Mouse (Mus musculus) lung, postnatal 0 days (tissue): ENCODE results near the gene Hs6st3.

ENCODE experiments used
- CTCF ChIP-seq: IDR thresholded peaks from 2 replicates; pipeline ENCODE4 v1.5.1; 2016; ENCODE audit warnings: antibody characterized with exemption, mild to moderate bottlenecking
- EP300 ChIP-seq: IDR thresholded peaks from 2 replicates; pipeline ENCODE4 v1.6.1; 2016; ENCODE audit warnings: antibody characterized with exemption, mild to moderate bottlenecking, control low read depth

DNA sequence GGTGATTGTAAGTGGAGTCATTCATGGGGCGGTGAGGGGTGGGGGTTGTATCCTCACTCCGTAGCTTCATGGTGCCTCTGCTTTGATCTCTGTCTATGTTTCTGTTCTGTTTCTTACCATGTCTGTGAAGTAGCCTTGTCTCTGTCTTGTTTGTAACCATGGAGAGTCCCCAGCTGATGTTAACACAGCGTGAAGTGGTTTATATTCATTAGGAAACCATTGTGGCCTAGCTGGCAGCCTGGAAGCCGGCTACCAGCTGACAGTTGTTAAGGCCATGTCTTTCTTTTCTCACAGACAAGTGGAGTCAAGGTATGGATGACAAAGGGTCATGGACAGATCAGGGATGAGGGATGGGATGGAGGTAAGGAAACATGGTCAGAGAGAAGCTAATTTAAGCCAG, 12.3 kb upstream of the Hs6st3 start:
- no peak for TF ChIP-seq CTCF
- TF ChIP-seq EP300: no peak
